Mouse (Mus musculus) lung, postnatal 25 days (tissue): ENCODE measurements around the gene Bap1.

Experiments
- DNase-seq: peaks from one replicate; pipeline ENCODE4 v3.0.0; 2022; ENCODE audit warnings: low spot score

The Bap1 gene

GRCm38 (mm10) chr14:31251084-31251604 lies at the start of gene Bap1, which contains the start of gene Phf7:
Bap1 (plus strand) TSS chr14:31251450.
Phf7 (minus strand) TSS chr14:31251317.
- peak; percentile 93 for DNase-seq

GRCm38 (mm10) chr14:31204844-31205243 lies 46.4 kb upstream of the Bap1 start:
- DNase-seq = no peak

GRCm38 (mm10) chr14:31205244-31205561 lies 46.0 kb upstream of the Bap1 start:
- DNase-seq = no peak

GRCm38 (mm10) chr14:31205562-31206467 lies 45.4 kb upstream of the Bap1 start:
- DNase-seq = no peak

GRCm38 (mm10) chr14:31206472-31206981 lies 44.7 kb upstream of the Bap1 start:
- peak; percentile 96 for DNase-seq

GRCm38 (mm10) chr14:31207070-31207830 lies 44.0 kb upstream of the Bap1 start:
- DNase-seq = peak; percentile 34

GRCm38 (mm10) chr14:31208084-31208483 lies 43.2 kb upstream of the Bap1 start, which contains the start of gene Tnnc1:
Tnnc1 (plus strand) TSS chr14:31208312.
- no peak for DNase-seq

- no peak for DNase-seq
Observed at GRCm38 (mm10) chr14:31209133-31209557, 42.1 kb upstream of the Bap1 start.

- no peak for DNase-seq
Observed at GRCm38 (mm10) chr14:31211854-31212253, 39.4 kb upstream of the Bap1 start.

GRCm38 (mm10) chr14:31212499-31212898 lies 38.8 kb upstream of the Bap1 start:
- DNase-seq = no peak

- DNase-seq = no peak
Observed at GRCm38 (mm10) chr14:31213868-31214267, 37.4 kb upstream of the Bap1 start.

GRCm38 (mm10) chr14:31214684-31215083 lies 36.6 kb upstream of the Bap1 start:
- no peak for DNase-seq

GRCm38 (mm10) chr14:31215157-31216002 lies 35.9 kb upstream of the Bap1 start:
- DNase-seq = peak; percentile 85

- DNase-seq = no peak
Observed at GRCm38 (mm10) chr14:31216846-31217245, 34.4 kb upstream of the Bap1 start, which contains the start of gene Nisch. Nisch (minus strand) TSS chr14:31216946.

GRCm38 (mm10) chr14:31217666-31218065 lies 33.6 kb upstream of the Bap1 start, which contains the start of gene Sema3g:
Sema3g (plus strand) TSS chr14:31217860.
- peak; percentile 89 for DNase-seq

GRCm38 (mm10) chr14:31226978-31227377 lies 24.3 kb upstream of the Bap1 start:
- no peak for DNase-seq

GRCm38 (mm10) chr14:31228234-31228633 lies 23.0 kb upstream of the Bap1 start:
- DNase-seq = peak; percentile 80

GRCm38 (mm10) chr14:31230442-31230841 lies 20.8 kb upstream of the Bap1 start:
- no peak for DNase-seq

GRCm38 (mm10) chr14:31232404-31233069 lies 18.7 kb upstream of the Bap1 start:
- no peak for DNase-seq

GRCm38 (mm10) chr14:31233070-31233995 lies 17.9 kb upstream of the Bap1 start:
- DNase-seq = peak; percentile 85
